Mouse (Mus musculus) left cerebral cortex, adult 9 months (tissue): ENCODE measurements at regions not wholly inside any gene's neighbourhood (a gene's known extent, or its start where the extent isn't known, plus 50 kb on each side); places are given as distances from the start of the nearest gene placed in this dataset.

Experiments
- DNase-seq, 2 experiments: peaks; one replicate each; pipeline ENCODE4 v3.0.0; 2022; ENCODE audit warnings: low spot score in 2 of 2

GRCm38 (mm10) chr15:74461935-74462334 is 174.2 kb downstream of the Mroh4 start:
- no peak for DNase-seq

- no peak for DNase-seq
These were observed 176.7 kb downstream of the Mroh4 start for GRCm38 (mm10) chr15:74459345-74459975.

GRCm38 (mm10) chr15:74458940-74459339 is 177.2 kb downstream of the Mroh4 start:
- DNase-seq = peak in 1 of 2 experiments; percentile 75

- DNase-seq = no peak
These were observed 178.2 kb downstream of the Mroh4 start for GRCm38 (mm10) chr15:74457965-74458364.

- no peak for DNase-seq
These were observed 179.5 kb downstream of the Mroh4 start for GRCm38 (mm10) chr15:74456675-74457040.

GRCm38 (mm10) chr15:74455921-74456674 is 180.1 kb downstream of the Mroh4 start:
- DNase-seq = no peak

- no peak for DNase-seq
These were observed 181.6 kb downstream of the Mroh4 start for GRCm38 (mm10) chr15:74454543-74454942.

- DNase-seq = no peak
These were observed 182.3 kb downstream of the Mroh4 start for GRCm38 (mm10) chr15:74453810-74454209.

GRCm38 (mm10) chr15:74452426-74452825 is 183.7 kb downstream of the Mroh4 start:
- no peak for DNase-seq

- peak in 1 of 2 experiments; percentile 33 for DNase-seq
These were observed 194.3 kb downstream of the Mroh4 start for GRCm38 (mm10) chr15:74441889-74442288.

GRCm38 (mm10) chr15:74426989-74427388 is 209.2 kb downstream of the Mroh4 start:
- peak in 1 of 2 experiments; percentile 40 for DNase-seq

- DNase-seq = no peak
These were observed 213.2 kb downstream of the Mroh4 start for GRCm38 (mm10) chr15:74423001-74423400.

- DNase-seq = no peak
These were observed 215.6 kb downstream of the Mroh4 start for GRCm38 (mm10) chr15:74420550-74420949.

- DNase-seq = peak in 1 of 2 experiments; percentile 37
These were observed 217.5 kb downstream of the Mroh4 start for GRCm38 (mm10) chr15:74418635-74419034.

GRCm38 (mm10) chr15:74413217-74413616 is 222.9 kb downstream of the Mroh4 start:
- DNase-seq = peak in 1 of 2 experiments; percentile 50

- DNase-seq = no peak
These were observed 223.9 kb downstream of the Mroh4 start for GRCm38 (mm10) chr15:74412261-74412660.

GRCm38 (mm10) chr15:74411097-74411496 is 225.1 kb downstream of the Mroh4 start:
- peak in 1 of 2 experiments; percentile 35 for DNase-seq

GRCm38 (mm10) chr15:74404866-74405265 is 231.3 kb downstream of the Mroh4 start:
- no peak for DNase-seq

GRCm38 (mm10) chr15:74401275-74401674 is 234.9 kb downstream of the Mroh4 start:
- peak in 1 of 2 experiments; percentile 31 for DNase-seq

- DNase-seq = peak in 1 of 2 experiments; percentile 50
These were observed 240.1 kb downstream of the Mroh4 start for GRCm38 (mm10) chr15:74396029-74396428.

- no peak for DNase-seq
These were observed 248.6 kb downstream of the Mroh4 start for GRCm38 (mm10) chr15:74387533-74387932.

- DNase-seq = no peak
These were observed 253.6 kb downstream of the Mroh4 start for GRCm38 (mm10) chr15:74382556-74382955.

GRCm38 (mm10) chr15:74379366-74379765 is 256.8 kb downstream of the Mroh4 start:
- DNase-seq = no peak
